Mouse (Mus musculus): ENCODE measurements around the gene Hoxc9. TPM values are rescaled to one million over a fixed set of nuclear protein-coding genes. Genes with fewer than 3 reads are reported as not detected.

Hoxc9 gene
- polyA plus RNA-seq, 1 experiment from 2014 or later = not detected

DNA sequence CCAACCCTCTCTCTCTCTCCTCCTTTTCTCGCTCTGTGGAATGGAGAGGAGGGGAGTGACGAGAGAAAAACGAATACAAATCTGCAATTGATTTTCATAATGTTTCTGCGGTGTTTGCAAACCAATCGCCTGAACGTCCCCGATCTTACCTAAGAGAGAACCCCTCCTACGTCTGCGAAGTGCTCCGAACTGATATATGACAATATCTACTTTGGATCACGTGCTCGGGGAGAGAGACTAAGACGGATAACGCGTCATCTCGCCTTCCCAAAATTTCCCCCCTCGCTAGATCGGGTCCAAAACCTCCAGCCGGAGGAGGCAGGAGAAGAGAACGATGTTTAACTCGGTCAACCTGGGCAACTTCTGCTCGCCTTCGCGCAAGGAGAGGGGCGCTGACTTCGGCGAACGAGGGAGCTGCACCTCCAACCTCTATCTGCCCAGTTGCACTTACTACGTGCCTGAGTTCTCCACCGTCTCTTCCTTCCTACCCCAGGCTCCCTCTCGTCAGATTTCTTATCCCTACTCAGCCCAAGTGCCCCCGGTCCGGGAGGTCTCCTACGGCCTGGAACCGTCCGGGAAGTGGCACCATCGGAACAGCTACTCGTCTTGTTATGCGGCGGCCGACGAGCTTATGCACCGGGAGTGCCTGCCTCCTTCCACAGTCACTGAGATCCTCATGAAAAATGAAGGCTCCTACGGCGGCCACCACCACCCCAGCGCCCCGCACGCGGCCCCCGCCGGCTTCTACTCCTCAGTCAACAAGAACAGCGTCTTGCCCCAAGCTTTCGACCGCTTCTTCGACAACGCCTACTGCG lies 21.8 kb upstream of the Hoxc9 start, which contains the start of gene Hoxc11:
Hoxc11 (plus strand) TSS at position 236 of the 815 bp plus-strand sequence.
- Histone ChIP-seq H3K27ac (ENCODE audit: low read length) (no peak within 1 kb of the TSS), H3K27me3 (ENCODE audit: control insufficient read depth, insufficient read depth, low read depth, low read length) (peaks cover 96% of the 10 kb centered on the region), H3K9me3 (replicated peaks; ENCODE audit: control insufficient read depth, low read length) (no peaks in the 10 kb centered on the region), H3K4me1 (ENCODE audit: control insufficient read depth, low read depth, low read length) (no peaks in the 10 kb centered on the region), H3K4me3 (ENCODE audit: low read depth, low read length) (no peak within 1 kb of the TSS), H3K9ac (ENCODE audit: low read depth, low read length) (no peak within 1 kb of the TSS), H3K4me2 (ENCODE audit: low read depth, low read length) (no peak within 1 kb of the TSS), H3K36me3 (ENCODE audit: control insufficient read depth, insufficient read depth) (no peaks in the 10 kb centered on the region)
- 2% methylated on average over 55 of the region's 57 CpGs for WGBS (ENCODE audit: insufficient replicate concordance)
- ATAC-seq (ENCODE audit: low read depth) = no peak

DNA sequence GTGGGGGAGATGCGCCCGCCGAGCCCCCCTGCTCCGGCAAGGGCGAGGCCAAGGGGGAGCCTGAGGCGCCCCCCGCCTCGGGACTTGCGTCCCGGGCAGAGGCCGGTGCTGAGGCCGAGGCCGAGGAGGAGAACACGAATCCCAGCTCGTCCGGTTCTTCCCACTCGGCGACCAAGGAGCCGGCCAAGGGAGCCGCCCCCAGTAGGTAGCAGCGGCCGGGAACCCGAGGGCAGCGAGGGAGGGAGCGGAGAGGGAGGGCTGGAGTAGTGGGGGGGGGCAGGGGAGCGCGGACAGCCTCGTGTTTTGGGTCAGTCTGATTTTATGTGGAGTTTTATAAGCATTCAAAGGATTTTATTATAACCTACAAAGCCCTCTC lies 21.2 kb upstream of the Hoxc9 start:
- no peaks in the 10 kb centered on the region for H3K36me3 ChIP-seq (ENCODE audit: control insufficient read depth, insufficient read depth)
- ATAC-seq (ENCODE audit: low read depth) = no peak
- H3K27me3 ChIP-seq (ENCODE audit: control insufficient read depth, insufficient read depth, low read depth, low read length) = peaks cover 96% of the 10 kb centered on the region
- WGBS (ENCODE audit: insufficient replicate concordance) = under 1% methylated on average over 27 of the region's 28 CpGs
- H3K9ac ChIP-seq (ENCODE audit: low read depth, low read length) = no peak overlapping the region
- no peak overlapping the region for H3K4me2 ChIP-seq (ENCODE audit: low read depth, low read length)
- no peaks in the 10 kb centered on the region for H3K4me1 ChIP-seq (ENCODE audit: control insufficient read depth, low read depth, low read length)
- no peak overlapping the region for H3K27ac ChIP-seq (ENCODE audit: low read length)
- H3K4me3 ChIP-seq (ENCODE audit: low read depth, low read length) = no peak overlapping the region
- H3K9me3 ChIP-seq (replicated peaks; ENCODE audit: control insufficient read depth, low read length) = no peaks in the 10 kb centered on the region

DNA sequence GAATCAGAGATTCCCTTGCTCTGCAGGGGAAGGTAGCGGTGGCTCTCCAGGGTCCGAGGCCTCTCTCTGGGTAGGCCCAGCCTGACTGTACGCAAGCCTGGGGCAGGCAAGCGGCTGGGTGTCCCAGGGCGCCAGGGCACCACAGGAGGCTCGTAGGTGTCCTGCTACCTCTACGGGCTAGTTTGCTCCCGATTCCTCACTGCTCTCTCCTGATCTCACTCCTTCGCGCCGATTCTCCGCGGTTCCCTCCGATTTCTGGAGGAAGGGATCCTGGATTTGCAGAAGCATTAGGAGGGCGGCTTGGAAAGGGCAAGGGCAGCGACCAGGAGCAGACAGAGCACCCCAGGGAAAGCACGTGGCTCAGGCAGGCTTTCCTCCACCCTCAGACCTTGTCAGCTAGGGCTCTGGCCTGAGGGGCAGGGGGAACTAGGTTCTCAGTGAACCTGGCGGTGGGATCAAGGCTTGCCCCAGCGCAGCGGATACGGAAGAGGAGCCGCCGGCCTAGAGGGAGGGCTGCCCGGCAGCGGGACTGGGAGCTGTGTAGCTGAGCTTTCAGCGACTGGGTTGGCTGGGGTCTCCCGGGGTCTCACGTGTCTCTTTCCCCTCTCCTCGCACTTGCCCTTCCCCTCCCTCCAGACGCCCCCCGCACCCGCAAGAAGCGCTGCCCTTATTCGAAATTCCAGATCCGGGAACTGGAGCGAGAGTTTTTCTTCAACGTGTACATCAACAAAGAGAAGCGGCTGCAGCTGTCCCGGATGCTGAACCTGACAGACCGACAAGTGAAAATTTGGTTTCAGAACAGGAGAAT lies 20.2 kb upstream of the Hoxc9 start:
- 1% methylated on average over 40 of the region's 40 CpGs for WGBS (ENCODE audit: insufficient replicate concordance)
- Histone ChIP-seq H3K4me1 (ENCODE audit: control insufficient read depth, low read depth, low read length) (no peaks in the 10 kb centered on the region), H3K9me3 (replicated peaks; ENCODE audit: control insufficient read depth, low read length) (no peaks in the 10 kb centered on the region), H3K36me3 (ENCODE audit: control insufficient read depth, insufficient read depth) (no peaks in the 10 kb centered on the region), H3K4me2 (ENCODE audit: low read depth, low read length) (no peak overlapping the region), H3K27ac (ENCODE audit: low read length) (no peak overlapping the region), H3K9ac (ENCODE audit: low read depth, low read length) (no peak overlapping the region), H3K27me3 (ENCODE audit: control insufficient read depth, insufficient read depth, low read depth, low read length) (peaks cover 97% of the 10 kb centered on the region), H3K4me3 (ENCODE audit: low read depth, low read length) (no peak overlapping the region)
- ATAC-seq (ENCODE audit: low read depth) = no peak

DNA sequence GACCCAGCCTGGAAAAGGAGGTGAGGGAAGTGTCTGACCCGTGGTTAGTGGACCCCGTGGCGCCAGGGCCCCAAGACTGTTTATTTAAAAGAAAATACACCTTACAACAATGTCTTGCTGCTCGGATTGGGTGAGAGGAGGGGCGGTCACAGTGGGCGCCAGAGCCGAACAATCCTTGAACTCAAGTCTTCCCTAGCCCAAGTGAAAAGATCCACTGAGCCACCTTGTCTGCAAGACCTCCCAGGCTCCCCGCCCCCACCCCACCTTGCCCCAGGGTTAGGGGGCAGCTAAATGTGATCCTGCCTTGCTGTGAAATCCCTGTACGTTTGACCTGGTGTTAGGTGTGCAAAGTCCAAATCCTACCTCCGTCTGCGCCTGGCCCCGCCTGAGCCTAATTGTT lies 19.3 kb upstream of the Hoxc9 start:
- 2% methylated on average over 12 of the region's 12 CpGs for WGBS (ENCODE audit: insufficient replicate concordance)
- Histone ChIP-seq H3K9me3 (replicated peaks; ENCODE audit: control insufficient read depth, low read length) (no peaks in the 10 kb centered on the region), H3K27ac (ENCODE audit: low read length) (no peak overlapping the region), H3K4me3 (ENCODE audit: low read depth, low read length) (no peak overlapping the region), H3K36me3 (ENCODE audit: control insufficient read depth, insufficient read depth) (no peaks in the 10 kb centered on the region), H3K4me1 (ENCODE audit: control insufficient read depth, low read depth, low read length) (no peaks in the 10 kb centered on the region), H3K27me3 (ENCODE audit: control insufficient read depth, insufficient read depth, low read depth, low read length) (peaks cover 97% of the 10 kb centered on the region), H3K4me2 (ENCODE audit: low read depth, low read length) (no peak overlapping the region), H3K9ac (ENCODE audit: low read depth, low read length) (no peak overlapping the region)
- ATAC-seq (ENCODE audit: low read depth) = no peak

DNA sequence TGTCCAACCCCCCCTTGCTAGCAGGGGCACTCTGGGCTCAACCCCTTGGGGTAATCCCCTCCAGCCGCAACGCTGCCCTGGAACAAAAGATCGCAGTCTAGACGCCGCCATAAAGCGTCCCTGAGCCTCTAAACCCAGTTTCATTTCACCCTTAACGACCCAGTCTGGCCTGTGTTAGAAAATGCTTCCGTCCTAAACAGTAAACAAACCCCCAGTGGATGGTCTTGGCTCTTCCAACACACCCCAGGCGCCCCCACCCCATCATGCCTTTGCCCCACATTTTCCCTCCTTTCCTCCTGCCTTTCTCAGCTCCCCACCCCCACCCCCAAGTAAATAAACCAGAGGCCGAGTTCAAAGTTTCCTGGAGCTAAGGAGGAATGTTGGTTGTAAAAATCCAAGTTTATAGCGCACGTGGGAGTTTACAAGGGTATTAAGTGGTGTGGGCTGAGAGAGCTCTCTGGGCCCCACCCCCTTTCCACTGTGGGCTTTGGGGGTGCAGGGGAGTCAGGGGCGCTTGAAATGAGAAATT lies 16.5 kb upstream of the Hoxc9 start:
- H3K9ac ChIP-seq (ENCODE audit: low read depth, low read length) = no peak overlapping the region
- H3K27ac ChIP-seq (ENCODE audit: low read length) = no peak overlapping the region
- H3K4me1 ChIP-seq (ENCODE audit: control insufficient read depth, low read depth, low read length) = no peaks in the 10 kb centered on the region
- no peak overlapping the region for H3K4me2 ChIP-seq (ENCODE audit: low read depth, low read length)
- no peak overlapping the region for H3K4me3 ChIP-seq (ENCODE audit: low read depth, low read length)
- no peaks in the 10 kb centered on the region for H3K9me3 ChIP-seq (replicated peaks; ENCODE audit: control insufficient read depth, low read length)
- no peak for ATAC-seq (ENCODE audit: low read depth)
- no peaks in the 10 kb centered on the region for H3K36me3 ChIP-seq (ENCODE audit: control insufficient read depth, insufficient read depth)
- under 1% methylated on average over 13 of the region's 13 CpGs for WGBS (ENCODE audit: insufficient replicate concordance)
- peaks cover 95% of the 10 kb centered on the region for H3K27me3 ChIP-seq (ENCODE audit: control insufficient read depth, insufficient read depth, low read depth, low read length)

DNA sequence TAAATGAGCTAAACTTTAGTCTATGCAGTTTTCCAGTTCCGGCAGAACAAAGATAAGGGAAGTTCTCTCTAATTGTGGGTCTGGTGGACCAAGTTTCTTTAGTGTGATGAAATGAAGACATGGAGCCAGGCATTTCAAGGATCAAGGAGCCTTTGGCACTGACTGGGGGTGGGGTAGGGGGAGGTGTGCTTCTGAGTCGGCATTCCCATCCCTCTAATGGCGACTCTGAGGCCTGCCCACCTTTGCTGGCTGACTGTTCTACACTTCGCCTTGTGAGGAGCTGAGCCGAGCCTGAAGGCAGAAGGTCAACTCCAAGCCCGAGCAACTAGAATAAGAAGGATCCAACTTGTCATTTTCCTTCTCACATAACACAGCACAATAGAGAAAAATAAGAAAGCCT lies 14.5 kb upstream of the Hoxc9 start:
- 4% methylated on average over 6 of the region's 6 CpGs for WGBS (ENCODE audit: insufficient replicate concordance)
- no peak overlapping the region for H3K4me2 ChIP-seq (ENCODE audit: low read depth, low read length)
- H3K27me3 ChIP-seq (ENCODE audit: control insufficient read depth, insufficient read depth, low read depth, low read length) = peaks cover 95% of the 10 kb centered on the region
- no peaks in the 10 kb centered on the region for H3K36me3 ChIP-seq (ENCODE audit: control insufficient read depth, insufficient read depth)
- H3K27ac ChIP-seq (ENCODE audit: low read length) = no peak overlapping the region
- H3K9ac ChIP-seq (ENCODE audit: low read depth, low read length) = no peak overlapping the region
- no peaks in the 10 kb centered on the region for H3K4me1 ChIP-seq (ENCODE audit: control insufficient read depth, low read depth, low read length)
- no peak for ATAC-seq (ENCODE audit: low read depth)
- no peak overlapping the region for H3K4me3 ChIP-seq (ENCODE audit: low read depth, low read length)
- no peaks in the 10 kb centered on the region for H3K9me3 ChIP-seq (replicated peaks; ENCODE audit: control insufficient read depth, low read length)

DNA sequence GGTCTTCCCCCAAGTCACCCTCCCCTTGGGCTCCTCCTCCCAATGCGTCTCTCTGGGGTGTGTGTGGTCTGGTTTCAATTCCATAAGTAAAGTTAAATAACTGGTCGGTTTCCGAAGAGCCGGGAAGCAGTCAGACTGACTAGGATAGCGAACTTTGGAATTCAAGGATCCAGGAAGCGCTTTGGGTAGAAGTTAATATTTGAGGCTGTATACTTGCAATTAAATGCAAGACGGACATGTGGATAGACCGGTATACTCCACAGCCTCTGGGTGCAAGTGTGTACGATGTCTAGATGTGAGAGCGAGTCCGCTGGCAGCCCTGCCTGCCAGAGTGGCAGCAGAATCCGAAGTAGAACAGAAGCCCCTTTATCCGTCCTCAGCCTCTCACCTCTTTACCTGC lies 13.7 kb upstream of the Hoxc9 start:
- H3K27me3 ChIP-seq (ENCODE audit: control insufficient read depth, insufficient read depth, low read depth, low read length) = peaks cover 95% of the 10 kb centered on the region
- no peaks in the 10 kb centered on the region for H3K9me3 ChIP-seq (replicated peaks; ENCODE audit: control insufficient read depth, low read length)
- no peaks in the 10 kb centered on the region for H3K4me1 ChIP-seq (ENCODE audit: control insufficient read depth, low read depth, low read length)
- H3K4me2 ChIP-seq (ENCODE audit: low read depth, low read length) = no peak overlapping the region
- no peak overlapping the region for H3K27ac ChIP-seq (ENCODE audit: low read length)
- no peak overlapping the region for H3K4me3 ChIP-seq (ENCODE audit: low read depth, low read length)
- H3K36me3 ChIP-seq (ENCODE audit: control insufficient read depth, insufficient read depth) = no peaks in the 10 kb centered on the region
- ATAC-seq (ENCODE audit: low read depth) = no peak
- H3K9ac ChIP-seq (ENCODE audit: low read depth, low read length) = no peak overlapping the region
- 4% methylated on average over 13 of the region's 13 CpGs for WGBS (ENCODE audit: insufficient replicate concordance)

DNA sequence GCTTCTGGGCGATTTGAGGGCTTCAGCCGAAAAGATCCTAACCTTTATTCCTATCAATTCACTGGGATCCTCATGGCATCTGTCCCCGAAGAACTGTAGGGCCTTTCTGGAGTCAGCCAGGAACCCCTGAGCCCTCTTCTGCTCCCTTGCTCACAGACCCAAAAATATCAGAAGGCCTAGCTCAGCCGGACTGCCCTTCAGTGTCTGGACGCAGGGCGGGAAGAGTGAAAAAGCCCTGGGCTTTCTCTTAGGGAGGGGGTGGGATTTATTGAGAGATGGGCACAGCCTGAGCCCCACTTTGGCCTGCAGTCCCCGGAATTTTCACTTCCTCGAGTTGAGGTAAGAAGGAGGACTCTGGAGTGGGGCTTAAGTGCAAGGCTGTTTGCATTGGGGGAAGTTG lies 13.0 kb upstream of the Hoxc9 start:
- Histone ChIP-seq H3K4me3 (ENCODE audit: low read depth, low read length) (no peak overlapping the region), H3K9ac (ENCODE audit: low read depth, low read length) (no peak overlapping the region), H3K4me1 (ENCODE audit: control insufficient read depth, low read depth, low read length) (no peaks in the 10 kb centered on the region), H3K9me3 (replicated peaks; ENCODE audit: control insufficient read depth, low read length) (no peaks in the 10 kb centered on the region), H3K4me2 (ENCODE audit: low read depth, low read length) (no peak overlapping the region), H3K27me3 (ENCODE audit: control insufficient read depth, insufficient read depth, low read depth, low read length) (peaks cover 93% of the 10 kb centered on the region), H3K27ac (ENCODE audit: low read length) (no peak overlapping the region), H3K36me3 (ENCODE audit: control insufficient read depth, insufficient read depth) (no peaks in the 10 kb centered on the region)
- no peak for ATAC-seq (ENCODE audit: low read depth)
- WGBS (ENCODE audit: insufficient replicate concordance) = 6% methylated on average over 8 of the region's 8 CpGs

All from liver, embryonic 16.5 days (tissue).